Mouse (Mus musculus) urinary bladder, postnatal 36 days (tissue): Measurements from ENCODE around the gene Ubl5.
"Not testable (repeated sequence)": the region's sequence is repeated elsewhere in the genome, so short reads cannot be mapped to it uniquely, and the experiment has no call there.

ENCODE experiments used
- DNase-seq, 2 experiments: peaks; one replicate each; pipeline ENCODE4 v3.0.0; 2022; ENCODE audit warnings: low spot score in 2 of 2, mixed read lengths in 1 of 2

Ubl5 gene

GRCm38 (mm10) chr9:20642101-20642895 lies at the start of gene Ubl5:
Ubl5 (plus strand) TSS chr9:20642878.
- DNase-seq = peak; percentile 45 to 59

- no peak for DNase-seq
These were observed 41.4 kb upstream of the Ubl5 start for GRCm38 (mm10) chr9:20601270-20601669.

- DNase-seq = no peak
These were observed 36.4 kb upstream of the Ubl5 start for GRCm38 (mm10) chr9:20606269-20606668.

- peak; percentile 83 to 87 for DNase-seq
These were observed 35.3 kb upstream of the Ubl5 start for GRCm38 (mm10) chr9:20607100-20607974.

- no peak for DNase-seq
These were observed 32.7 kb upstream of the Ubl5 start for GRCm38 (mm10) chr9:20609831-20610464.

- no peak for DNase-seq
These were observed 30.7 kb upstream of the Ubl5 start for GRCm38 (mm10) chr9:20611976-20612375.

- no peak for DNase-seq
These were observed 26.0 kb upstream of the Ubl5 start for GRCm38 (mm10) chr9:20616685-20617084.

- DNase-seq = no peak
These were observed 11.3 kb upstream of the Ubl5 start for GRCm38 (mm10) chr9:20631332-20631731.

- DNase-seq = not testable (repeated sequence)
These were observed 7.0 kb upstream of the Ubl5 start for GRCm38 (mm10) chr9:20635676-20636075.

GRCm38 (mm10) chr9:20636256-20636655 lies 6.4 kb upstream of the Ubl5 start:
- no peak for DNase-seq

GRCm38 (mm10) chr9:20636790-20637189 lies 5.9 kb upstream of the Ubl5 start:
- DNase-seq = no peak

- no peak for DNase-seq
These were observed 4.1 kb upstream of the Ubl5 start for GRCm38 (mm10) chr9:20638552-20638951.

- DNase-seq = no peak
These were observed 3.2 kb upstream of the Ubl5 start for GRCm38 (mm10) chr9:20639486-20639885.

- DNase-seq = no peak
These were observed 1.2 kb upstream of the Ubl5 start for GRCm38 (mm10) chr9:20641501-20641900.

- peak; percentile 72 to 88 for DNase-seq
These were observed 303 bp downstream of the Ubl5 start for GRCm38 (mm10) chr9:20642896-20643466.

GRCm38 (mm10) chr9:20643781-20644180 lies 1.1 kb downstream of the Ubl5 start:
- DNase-seq = no peak

- DNase-seq = peak; percentile 73 to 75
These were observed 1.8 kb downstream of the Ubl5 start, which contains the start of gene Fbxl12 for GRCm38 (mm10) chr9:20644360-20645081. Fbxl12 (minus strand) TSS chr9:20644767.

GRCm38 (mm10) chr9:20645121-20645520 lies 2.4 kb downstream of the Ubl5 start:
- no peak for DNase-seq

GRCm38 (mm10) chr9:20651602-20652259 lies 9.1 kb downstream of the Ubl5 start, which contains the start of gene Pin1:
Pin1 (plus strand) TSS chr9:20652095.
- DNase-seq = peak; percentile 96 to 98

- DNase-seq = no peak
These were observed 9.6 kb downstream of the Ubl5 start for GRCm38 (mm10) chr9:20652260-20652658.
